Mouse (Mus musculus) gastrocnemius, adult 8-10 months (tissue): Measurements from ENCODE around the gene Lmtk3. TPM values are rescaled to one million over a fixed set of nuclear protein-coding genes. Genes with fewer than 3 reads are reported as not detected.

Source experiments
- DNase-seq, 2 experiments: peaks; one replicate each; pipeline ENCODE4 v3.0.0; 2022; ENCODE audit warnings: low spot score in 2 of 2
- total RNA-seq, 4 experiments: library from RNA; stranded (reverse); gene quantifications; 2 replicates each; pipeline ENCODE4 v1.2.4; 2022

Lmtk3 gene
- not detected for total RNA-seq

GRCm38 (mm10) chr7:45783511-45784091 is at the start of gene Lmtk3:
Gene Lmtk3 (plus strand): TSS chr7:45783738.
- peak in 1 of 2 experiments; percentile 24 for DNase-seq

GRCm38 (mm10) chr7:45739162-45739763 is 44.3 kb upstream of the Lmtk3 start:
- peak in 1 of 2 experiments; percentile 49 for DNase-seq

GRCm38 (mm10) chr7:45739820-45740219 is 43.7 kb upstream of the Lmtk3 start:
- no peak for DNase-seq

GRCm38 (mm10) chr7:45741308-45741707 is 42.2 kb upstream of the Lmtk3 start:
- DNase-seq = no peak

- DNase-seq = no peak
Observed at GRCm38 (mm10) chr7:45741777-45742176, 41.8 kb upstream of the Lmtk3 start.

GRCm38 (mm10) chr7:45742338-45742737 is 41.2 kb upstream of the Lmtk3 start:
- no peak for DNase-seq

GRCm38 (mm10) chr7:45744387-45744786 is 39.2 kb upstream of the Lmtk3 start:
- no peak for DNase-seq

- DNase-seq = no peak
Observed at GRCm38 (mm10) chr7:45746518-45746917, 37.0 kb upstream of the Lmtk3 start.

GRCm38 (mm10) chr7:45747450-45747849 is 36.1 kb upstream of the Lmtk3 start:
- DNase-seq = no peak

- DNase-seq = no peak
Observed at GRCm38 (mm10) chr7:45748110-45748509, 35.4 kb upstream of the Lmtk3 start.

- DNase-seq = no peak
Observed at GRCm38 (mm10) chr7:45749401-45749800, 34.1 kb upstream of the Lmtk3 start.

- DNase-seq = no peak
Observed at GRCm38 (mm10) chr7:45750162-45750561, 33.4 kb upstream of the Lmtk3 start.

GRCm38 (mm10) chr7:45755703-45756102 is 27.8 kb upstream of the Lmtk3 start:
- DNase-seq = no peak

- DNase-seq = no peak
Observed at GRCm38 (mm10) chr7:45759400-45759799, 24.1 kb upstream of the Lmtk3 start.

GRCm38 (mm10) chr7:45760151-45760550 is 23.4 kb upstream of the Lmtk3 start:
- DNase-seq = no peak

GRCm38 (mm10) chr7:45765995-45766394 is 17.5 kb upstream of the Lmtk3 start:
- DNase-seq = no peak

GRCm38 (mm10) chr7:45766764-45767163 is 16.8 kb upstream of the Lmtk3 start:
- no peak for DNase-seq

- DNase-seq = no peak
Observed at GRCm38 (mm10) chr7:45767500-45767899, 16.0 kb upstream of the Lmtk3 start.

GRCm38 (mm10) chr7:45770427-45771082 is 13.0 kb upstream of the Lmtk3 start:
- DNase-seq = no peak

- no peak for DNase-seq
Observed at GRCm38 (mm10) chr7:45771101-45771500, 12.4 kb upstream of the Lmtk3 start.

GRCm38 (mm10) chr7:45775237-45775636 is 8.3 kb upstream of the Lmtk3 start:
- DNase-seq = no peak

GRCm38 (mm10) chr7:45779081-45779641 is 4.4 kb upstream of the Lmtk3 start:
- DNase-seq = no peak

- DNase-seq = no peak
Observed at GRCm38 (mm10) chr7:45782271-45782670, 1.3 kb upstream of the Lmtk3 start.
